Comparison of ENCODE assay signal across 8 mouse cellular contexts in the genomic region with DNA sequence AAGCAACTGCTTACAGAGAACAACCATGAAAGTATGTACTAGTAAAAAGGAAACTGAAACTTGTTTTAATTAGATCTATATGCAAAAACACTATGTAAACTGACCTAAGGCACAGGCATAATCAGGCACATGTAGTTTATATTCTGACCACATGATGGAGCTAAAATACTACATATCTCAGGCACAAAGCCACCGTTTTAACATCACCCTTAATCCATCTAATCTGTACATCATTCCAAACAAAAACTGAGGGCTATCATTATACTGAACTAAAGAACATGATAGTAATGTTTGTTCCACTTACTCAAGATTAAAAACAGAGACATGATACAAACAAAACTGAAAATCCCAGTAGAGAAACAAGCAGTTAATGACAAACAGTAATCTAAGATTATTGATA. TPM values are rescaled to one million over a fixed set of nuclear protein-coding genes. Genes with fewer than 3 reads are reported as not detected.
DNase-seq lines count a peak whose midpoint lies in the region; ATAC-seq and TF ChIP-seq lines count a peak whose summit lies in the region.

No protein-coding gene starts in this region.

- no peak for TF ChIP-seq POLR2A in lung, adult 2 months (IDR thresholded peaks at IDR 0.05; ENCODE audit: borderline replicate concordance, extremely low read depth, low read depth, low read length)

- peak; percentile 42; the same call in 1 of the 2 replicates for TF ChIP-seq CTCF in lung, adult 2 months (IDR thresholded peaks at IDR 0.05; ENCODE audit: insufficient read depth, low read length)

- no peak overlapping the region for H3K9ac ChIP-seq in midbrain, embryonic 15.5 days

- H3K4me1 ChIP-seq in lung, adult 2 months (ENCODE audit: control insufficient read depth, insufficient read depth, low read length) = peaks cover under 1% of the 10 kb centered on the region; the same call in 1 of the 2 replicates
- peaks cover 5% of the 10 kb centered on the region; the same call in 1 of the 2 replicates for H3K4me1 ChIP-seq in midbrain, embryonic 15.5 days

- H3K4me2 ChIP-seq in midbrain, embryonic 15.5 days = no peak overlapping the region

- H3K27ac ChIP-seq in midbrain, embryonic 15.5 days = no peak overlapping the region

- ATAC-seq in frontal cortex, adult (ENCODE audit: low TSS enrichment) = peak; percentile 87
- peak; percentile 30 for ATAC-seq in midbrain, embryonic 15.5 days (replicated peaks)

- no peaks in the 10 kb centered on the region for H3K27me3 ChIP-seq in midbrain, embryonic 15.5 days (replicated peaks)

- WGBS in lung, adult 2 months = 3% methylated on average over 1 of the region's 1 CpGs
- WGBS in midbrain, embryonic 15.5 days = 0% methylated on average over 1 of the region's 1 CpGs

- no peak overlapping the region for H3K4me3 ChIP-seq in lung, adult 2 months (replicated peaks; ENCODE audit: extremely low read depth, low read depth, low read length)
- no peak overlapping the region for H3K4me3 ChIP-seq in midbrain, embryonic 15.5 days

- H3K9me3 ChIP-seq in midbrain, embryonic 15.5 days = no peaks in the 10 kb centered on the region

- H3K36me3 ChIP-seq in midbrain, embryonic 15.5 days (replicated peaks) = no peaks in the 10 kb centered on the region

- no peak for DNase-seq in frontal cortex, postnatal 25 days (ENCODE audit: low spot score in 2 of 2)
- no peak for DNase-seq in lung, adult 2 months
- no peak for DNase-seq in lung, adult 18-20 months
- peak; percentile 6 for DNase-seq in embryo, embryonic 9.5 days (ENCODE audit: extremely low spot score)
- no peak for DNase-seq in ovary, adult 18-20 months (ENCODE audit: low spot score)
- DNase-seq in right cerebral cortex, postnatal 36 days (ENCODE audit: low spot score in 2 of 2) = no peak

RNA-seq across cellular contexts. Expression of gene Gpbp1, which starts 28.5 kb away (rescaled TPM):
- 1.7 and 3.9 TPM in 2 replicates for polyA plus RNA-seq in lung, adult 2 months (2012; rRNA removed)
- polyA plus RNA-seq in midbrain, embryonic 15.5 days (2015; fragmentation: Nextera tagmentation; extraction: Ambion mirVana) = 83.8 and 89.8 TPM in 2 replicates

Comparison
In these comparisons a context has a peak if more than half of its experiments do, and no peak if none do; other contexts are left out.
1. RNA of gene Gpbp1, which starts 28.5 kb away (polyA plus RNA-seq): 83.8 to 89.8 TPM in midbrain, embryonic 15.5 days; 1.7 to 3.9 TPM in lung, adult 2 months; every median in the first group is over 10 times any median in the second.